Mouse (Mus musculus): ENCODE results near the gene Camkk2.

Gene Camkk2

DNA sequence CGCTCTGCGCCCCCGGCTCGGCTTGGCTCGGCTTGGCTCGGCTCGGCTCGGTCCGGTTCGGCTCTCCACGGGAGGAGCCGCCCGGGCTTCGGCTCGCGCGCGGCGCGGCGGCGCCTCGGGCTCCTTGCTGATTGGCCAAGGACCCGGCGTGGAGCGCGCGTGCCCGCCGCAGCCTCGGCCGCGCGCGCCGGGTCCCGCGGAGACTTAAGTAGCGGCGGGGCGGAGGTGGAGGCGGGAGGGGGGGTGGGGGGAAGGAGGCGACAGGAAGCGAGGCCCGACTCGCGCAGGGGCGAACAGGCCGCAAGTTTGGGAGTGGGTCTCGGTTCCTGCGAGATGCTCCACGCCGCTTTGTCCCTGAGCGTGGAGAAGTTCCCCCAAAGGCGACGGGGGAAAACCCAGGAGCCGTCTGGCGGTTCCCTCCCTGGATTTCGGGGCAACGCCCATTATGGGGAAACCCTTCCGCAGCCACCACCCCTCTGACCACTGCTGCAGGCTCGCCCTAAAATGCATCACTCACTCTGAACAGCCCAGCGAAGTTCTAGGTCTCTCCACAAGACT lies at the start of gene Camkk2:
Gene Camkk2, minus strand, starts transcription at position 133 of the 558 bp plus-strand sequence.
- peak; percentile 82 for DNase-seq (ENCODE audit: low read depth, low spot score)

- no peak for DNase-seq (ENCODE audit: low read depth, low spot score)
Measured at GRCm38 (mm10) chr5:122825099-122825498, 45.9 kb upstream of the Camkk2 start.

DNA sequence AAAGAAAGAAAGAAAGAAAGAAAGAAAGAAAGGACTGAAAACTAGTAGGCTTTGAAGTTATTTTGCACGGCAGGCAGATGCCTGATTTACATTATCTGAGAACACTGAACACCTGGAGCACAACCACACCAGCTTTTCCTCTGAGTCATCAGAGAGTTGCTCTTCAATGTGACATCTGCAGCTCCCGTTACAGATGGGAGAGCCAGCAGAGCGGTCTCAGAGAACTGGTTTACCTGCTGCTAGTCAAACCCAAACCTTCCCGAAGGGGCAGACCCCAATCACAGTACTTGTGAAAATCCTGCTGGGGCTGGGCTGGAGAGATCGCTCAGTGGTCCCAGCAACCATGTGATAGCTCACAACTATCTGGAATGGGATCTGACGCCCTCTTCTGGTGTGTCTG lies 45.2 kb upstream of the Camkk2 start:
- DNase-seq (ENCODE audit: low read depth, low spot score), result no peak

DNA sequence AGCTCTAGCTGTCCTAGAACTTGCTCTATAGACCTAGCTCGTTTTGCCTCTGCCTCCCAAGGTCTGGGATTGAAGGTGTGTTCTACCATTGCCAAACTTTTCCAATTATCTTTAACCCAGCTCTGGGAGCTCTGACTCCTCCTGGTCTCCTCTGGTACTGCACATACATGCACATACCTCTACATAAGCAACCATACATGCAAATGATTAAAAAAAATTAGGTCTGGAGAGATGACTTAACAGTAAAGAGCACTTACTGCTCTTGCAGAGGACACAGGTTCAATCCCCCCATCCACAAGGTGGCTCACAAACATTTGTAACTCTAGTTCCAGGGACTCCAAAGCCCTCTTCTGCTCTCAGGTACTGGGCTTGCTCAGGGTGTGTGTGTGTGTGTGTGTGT lies 44.8 kb upstream of the Camkk2 start:
- DNase-seq (ENCODE audit: low read depth, low spot score), result peak; percentile 34

GRCm38 (mm10) chr5:122822441-122822840 lies 43.2 kb upstream of the Camkk2 start:
- no peak for DNase-seq (ENCODE audit: low read depth, low spot score)

DNA sequence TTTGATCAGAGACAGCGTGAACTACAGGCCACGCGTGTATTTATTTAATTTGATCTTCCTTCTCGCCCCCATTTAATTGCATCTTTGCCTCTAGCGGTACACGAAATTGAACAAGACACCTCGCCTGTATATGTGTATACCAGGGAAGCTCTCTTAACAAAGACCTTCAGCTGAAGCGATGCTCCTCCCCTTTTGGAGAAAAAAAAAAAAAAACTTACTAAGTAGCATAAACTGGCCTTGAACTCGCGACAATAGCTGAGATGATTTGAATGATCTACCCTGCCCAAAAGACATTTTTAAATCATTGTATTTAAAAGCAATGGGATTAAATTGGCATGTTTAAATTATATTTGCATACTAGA lies 42.3 kb upstream of the Camkk2 start:
- DNase-seq (ENCODE audit: low read depth, low spot score), result no peak

DNA sequence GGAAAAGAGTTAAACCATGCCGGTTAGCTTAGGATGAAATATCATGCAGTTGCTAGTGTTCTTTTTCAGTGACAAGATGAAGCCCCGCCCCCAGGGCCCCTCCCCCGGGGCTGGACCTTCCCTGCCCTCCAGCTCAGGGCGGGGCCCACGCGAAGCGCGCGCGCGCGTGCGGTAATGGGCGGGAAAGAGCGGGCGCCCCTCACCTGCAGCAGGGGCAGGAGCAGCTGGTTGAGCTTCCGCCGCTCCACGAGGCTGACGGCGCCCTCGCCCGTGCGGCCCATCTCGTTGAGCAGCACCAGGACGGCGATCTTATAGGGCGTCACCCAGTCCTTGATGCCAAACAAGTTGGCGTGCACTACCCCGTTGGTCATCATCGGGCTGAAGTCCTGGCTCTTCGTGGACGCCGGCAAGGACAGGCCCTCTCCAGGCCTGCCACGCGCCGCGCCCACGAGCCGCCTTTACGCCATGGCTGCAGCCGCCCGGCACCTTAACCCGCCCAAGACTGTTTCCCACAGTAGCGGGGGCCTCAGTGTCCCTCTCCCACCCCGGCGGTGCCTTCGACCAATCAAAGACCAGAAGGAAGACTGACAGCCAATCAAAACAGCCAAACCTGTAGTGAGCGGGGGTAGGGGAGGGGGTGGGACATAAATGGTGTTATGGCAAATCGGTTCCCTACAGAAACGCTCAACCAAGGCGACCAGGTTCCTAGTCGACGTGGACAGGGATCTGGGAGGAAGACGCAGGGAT lies 41.7 kb upstream of the Camkk2 start, which contains the start of gene Anapc5:
Gene Anapc5, minus strand, starts transcription at position 563 of the 747 bp plus-strand sequence.
- DNase-seq (ENCODE audit: low read depth, low spot score), result peak; percentile 98

- DNase-seq (ENCODE audit: low read depth, low spot score), result no peak
Measured at GRCm38 (mm10) chr5:122812699-122813098, 33.5 kb upstream of the Camkk2 start.

GRCm38 (mm10) chr5:122811364-122812079 lies 32.3 kb upstream of the Camkk2 start:
- peak; percentile 81 for DNase-seq (ENCODE audit: low read depth, low spot score)

DNA sequence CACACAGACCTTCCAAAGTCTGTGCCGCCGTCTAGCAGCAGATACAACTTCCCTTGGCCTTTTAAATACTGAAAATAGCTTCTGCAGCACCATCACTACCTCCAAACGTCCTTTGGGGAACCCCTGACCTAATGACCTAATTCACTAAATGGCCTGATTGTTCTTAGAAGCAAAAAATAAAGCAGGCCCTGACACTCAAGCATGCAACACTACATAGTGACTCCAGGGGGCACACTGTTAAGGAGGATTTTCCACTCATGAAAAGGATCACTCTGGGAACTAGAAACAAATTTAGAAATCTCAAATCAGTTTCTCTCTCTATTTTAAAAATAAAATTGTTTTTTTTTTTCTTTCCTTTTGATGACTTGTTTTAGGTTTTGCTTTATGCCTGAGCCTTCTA lies 26.3 kb upstream of the Camkk2 start:
- DNase-seq (ENCODE audit: low read depth, low spot score), result peak; percentile 47

DNA sequence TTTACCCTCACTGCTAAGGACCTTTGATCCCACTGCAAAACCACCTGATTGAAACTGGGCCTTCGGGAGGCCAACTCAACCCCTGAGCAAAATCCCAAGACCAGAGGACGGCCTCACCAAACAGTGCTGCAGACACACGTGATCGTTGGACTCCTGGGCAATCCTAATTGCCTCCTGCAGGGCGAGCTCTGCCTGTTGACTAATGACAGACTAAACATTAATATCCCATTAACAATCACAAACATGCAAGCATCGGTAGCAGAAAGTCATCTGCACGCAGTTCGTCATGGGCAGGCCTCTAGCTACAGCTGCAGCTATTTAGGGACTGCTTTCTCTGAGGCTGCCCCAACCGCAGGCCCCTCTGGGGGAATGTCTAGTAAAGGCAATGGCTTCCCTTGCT lies 23.5 kb upstream of the Camkk2 start:
- DNase-seq (ENCODE audit: low read depth, low spot score), result no peak

DNA sequence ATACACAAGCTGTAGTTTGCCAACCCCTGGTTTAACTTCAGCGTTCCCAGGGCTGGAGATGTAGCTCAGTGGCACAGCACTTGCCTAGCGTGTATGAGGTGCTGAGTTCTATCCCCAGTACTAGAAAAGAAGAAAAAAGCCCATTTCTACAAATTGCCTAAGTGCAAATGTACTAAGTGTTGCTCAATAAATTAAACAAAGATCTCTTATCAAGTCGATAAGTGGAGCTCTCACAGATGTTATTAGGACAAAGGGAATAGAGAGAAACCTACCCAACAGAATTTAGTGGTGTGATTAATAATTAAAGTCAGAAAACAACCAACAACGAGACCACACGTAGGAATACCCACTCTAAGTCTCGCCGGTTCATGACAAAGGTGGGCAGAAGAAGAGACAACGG lies 22.5 kb upstream of the Camkk2 start:
- DNase-seq (ENCODE audit: low read depth, low spot score), result no peak

GRCm38 (mm10) chr5:122800345-122801010 lies 21.3 kb upstream of the Camkk2 start:
- no peak for DNase-seq (ENCODE audit: low read depth, low spot score)

GRCm38 (mm10) chr5:122799379-122800344 lies 20.5 kb upstream of the Camkk2 start:
- DNase-seq (ENCODE audit: low read depth, low spot score), result no peak

- DNase-seq (ENCODE audit: low read depth, low spot score), result no peak
Measured at GRCm38 (mm10) chr5:122798557-122799378, 19.6 kb upstream of the Camkk2 start.

GRCm38 (mm10) chr5:122797866-122798265 lies 18.7 kb upstream of the Camkk2 start:
- no peak for DNase-seq (ENCODE audit: low read depth, low spot score)

GRCm38 (mm10) chr5:122788696-122789095 lies 9.5 kb upstream of the Camkk2 start:
- no peak for DNase-seq (ENCODE audit: low read depth, low spot score)

GRCm38 (mm10) chr5:122786035-122786819 lies 7.0 kb upstream of the Camkk2 start:
- DNase-seq (ENCODE audit: low read depth, low spot score), result no peak

DNA sequence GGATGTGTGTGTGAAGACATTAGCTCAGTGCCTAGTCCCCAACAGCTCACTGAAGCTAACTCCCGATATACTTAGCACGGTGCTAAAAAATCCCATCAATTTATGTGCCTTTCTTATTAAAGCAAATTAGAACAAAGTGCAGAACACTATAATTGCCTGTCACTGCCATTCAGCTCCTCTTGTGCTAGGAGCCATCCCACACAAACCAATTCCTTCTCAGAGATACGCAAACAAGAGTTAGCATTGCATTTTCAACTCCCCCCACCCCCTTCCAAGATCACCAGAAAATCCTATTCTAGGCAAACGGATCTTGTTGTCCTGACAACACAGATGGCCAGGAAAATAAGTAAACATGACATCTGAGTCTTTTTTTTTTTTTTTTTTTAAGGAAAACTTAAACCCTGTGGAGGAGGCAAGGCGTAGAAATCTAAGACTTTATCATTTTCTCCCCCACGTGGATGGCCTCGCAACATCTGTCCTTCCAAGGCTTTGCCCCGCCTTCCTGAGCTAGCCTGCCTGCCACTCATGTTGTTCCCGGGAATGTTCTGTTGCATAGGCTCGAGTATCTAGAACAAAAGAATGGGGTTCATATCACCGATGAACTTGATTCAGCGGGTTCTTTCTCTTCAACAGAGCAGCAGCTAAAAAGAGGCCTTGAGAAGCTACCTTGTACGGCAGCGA lies 4.7 kb upstream of the Camkk2 start:
- no peak for DNase-seq (ENCODE audit: low read depth, low spot score)
